8 mouse cellular contexts compared by ENCODE assay signal in genomic region chr7:104445961-104446645, GRCm38 (mm10). TPM values are rescaled to one million over a fixed set of nuclear protein-coding genes. Genes with fewer than 3 reads are reported as not detected.
DNase-seq lines count a peak whose midpoint lies in the region; ATAC-seq and TF ChIP-seq lines count a peak whose summit lies in the region.

No protein-coding gene starts in this region.

- H3K79me2 ChIP-seq in CH12.LX (replicated peaks; ENCODE audit: control insufficient read depth, extremely low read depth, insufficient read depth, poor library complexity, severe bottlenecking), result peaks cover 5% of the 10 kb centered on the region; the same call in 1 of the 2 replicates

- H3K27ac ChIP-seq in CH12.LX (ENCODE audit: insufficient read depth, low read depth), result peak overlapping the region; percentile 69
- H3K27ac ChIP-seq in kidney, embryonic 16.5 days (ENCODE audit: low read length), result no peak overlapping the region
- H3K27ac ChIP-seq in midbrain, embryonic 11.5 days (ENCODE audit: low read depth, low read length), result no peak overlapping the region

- peak overlapping the region; percentile 33 to 55 (median 53) for H3K4me3 ChIP-seq in CH12.LX (replicated peaks in 1 of 3; ENCODE audit: low read depth in 2 of 3, low read length in 2 of 3, poor library complexity in 1 of 3)
- H3K4me3 ChIP-seq in kidney, embryonic 16.5 days (ENCODE audit: low read length), result no peak overlapping the region
- H3K4me3 ChIP-seq in midbrain, embryonic 11.5 days (ENCODE audit: low read depth, low read length), result no peak overlapping the region

- TF ChIP-seq EP300 in CH12.LX (IDR thresholded peaks at IDR 0.05; ENCODE audit: low read length), result peak; percentile 29; the same call in 1 of the 2 replicates

- peak; percentile 56 to 86 for TF ChIP-seq CTCF in CH12.LX (conservative IDR thresholded peaks at IDR 0.05 in 1 of 2, IDR thresholded peaks at IDR 0.05 in 1 of 2; ENCODE audit: low read depth in 2 of 2, low read length in 2 of 2)

- peaks cover 3 to 23% of the 10 kb centered on the region in 2 experiments for H3K36me3 ChIP-seq in CH12.LX (replicated peaks in 1 of 2; ENCODE audit: control insufficient read depth in 1 of 2, insufficient read depth in 1 of 2, low read length in 1 of 2)
- no peaks in the 10 kb centered on the region for H3K36me3 ChIP-seq in kidney, embryonic 16.5 days (ENCODE audit: insufficient read depth, low read length)
- H3K36me3 ChIP-seq in midbrain, embryonic 11.5 days (ENCODE audit: control insufficient read depth, insufficient read depth, low read length), result no peaks in the 10 kb centered on the region

- no peaks in the 10 kb centered on the region for H3K27me3 ChIP-seq in CH12.LX (replicated peaks)
- H3K27me3 ChIP-seq in kidney, embryonic 16.5 days (ENCODE audit: insufficient read depth, low read length), result no peaks in the 10 kb centered on the region
- H3K27me3 ChIP-seq in midbrain, embryonic 11.5 days (ENCODE audit: control insufficient read depth, insufficient read depth, low read length), result no peaks in the 10 kb centered on the region

- in situ Hi-C loops in CH12.LX (cut with MboI; ENCODE audit: low pct_ligation_motif_present, low pct_unique_long_range_greater_than_20kb, low sequenced_read_pairs), result no loop called here

- DNase-seq in A20 (ENCODE audit: low read depth, low spot score) (peak; percentile 70), CH12.LX (ENCODE audit: extremely low read depth) (peak; percentile 91)
- peak; percentile 4 for DNase-seq in embryo, embryonic 9.5 days (ENCODE audit: extremely low spot score)
- DNase-seq in cerebellum, adult 9-11 months, result no peak
- no peak for DNase-seq in urinary bladder, postnatal 25 days (ENCODE audit: low spot score)
- no peak for DNase-seq in midbrain, embryonic 11.5 days (ENCODE audit: low spot score, missing footprints)

- peak; percentile 76 for TF ChIP-seq RAD21 in CH12.LX (IDR thresholded peaks at IDR 0.05; ENCODE audit: low read depth, low read length)

- H3K4me2 ChIP-seq in CH12.LX (ENCODE audit: insufficient read depth, low read depth, poor library complexity, severe bottlenecking), result peak overlapping the region; percentile 80
- no peak overlapping the region for H3K4me2 ChIP-seq in kidney, embryonic 16.5 days (replicated peaks; ENCODE audit: low read depth, low read length)
- no peak overlapping the region for H3K4me2 ChIP-seq in midbrain, embryonic 11.5 days

- 46% methylated on average over 2 of the region's 2 CpGs for WGBS in kidney, embryonic 16.5 days
- 64% methylated on average over 2 of the region's 2 CpGs for WGBS in midbrain, embryonic 11.5 days

- peak; percentile 72 for TF ChIP-seq POLR2A in CH12.LX (IDR thresholded peaks at IDR 0.05; ENCODE audit: low read depth, low read length)

- H3K9me3 ChIP-seq in CH12.LX (replicated peaks; ENCODE audit: low read length), result no peaks in the 10 kb centered on the region
- H3K9me3 ChIP-seq in kidney, embryonic 16.5 days (ENCODE audit: low read length), result no peaks in the 10 kb centered on the region
- no peaks in the 10 kb centered on the region for H3K9me3 ChIP-seq in midbrain, embryonic 11.5 days (ENCODE audit: control insufficient read depth, low read length)

- dilution Hi-C loops in CH12.LX (cut with MboI; ENCODE audit: extremely low pct_ligation_motif_present, extremely low pct_unique_long_range_greater_than_20kb, low sequenced_read_pairs), result no loop called here

- peak; percentile 59; the same call in 1 of the 2 replicates for ATAC-seq in kidney, embryonic 16.5 days (ENCODE audit: low FRiP score, low TSS enrichment)
- ATAC-seq in megakaryocyte progenitor cell, adult 5-6 weeks (replicated peaks; ENCODE audit: poor library complexity), result peak; percentile 93
- no peak for ATAC-seq in midbrain, embryonic 11.5 days (ENCODE audit: low FRiP score)

- H3K4me1 ChIP-seq in CH12.LX (ENCODE audit: control insufficient read depth in 1 of 2, insufficient read depth in 2 of 2), result peaks cover 15 to 70% of the 10 kb centered on the region in 2 experiments
- no peaks in the 10 kb centered on the region for H3K4me1 ChIP-seq in kidney, embryonic 16.5 days (ENCODE audit: insufficient read depth, low read length)
- H3K4me1 ChIP-seq in midbrain, embryonic 11.5 days (ENCODE audit: control insufficient read depth, insufficient read depth, low read length), result no peaks in the 10 kb centered on the region

- peak overlapping the region; percentile 73 for H3K9ac ChIP-seq in CH12.LX (ENCODE audit: insufficient read depth, low read depth)
- H3K9ac ChIP-seq in kidney, embryonic 16.5 days (replicated peaks; ENCODE audit: low read length), result no peak overlapping the region
- no peak overlapping the region for H3K9ac ChIP-seq in midbrain, embryonic 11.5 days (ENCODE audit: low read length)

TF ChIP-seq in CH12.LX, 34 proteins besides CTCF, POLR2A, EP300 and RAD21:
- TF ChIP-seq MAZ (IDR thresholded peaks at IDR 0.05; ENCODE audit: low read depth, low read length) (peak; percentile 50; the same call in 1 of the 2 replicates), JUN (IDR thresholded peaks at IDR 0.05; ENCODE audit: insufficient read depth, low read depth, low read length) (no peak), MXI1 (IDR thresholded peaks at IDR 0.05; ENCODE audit: low read depth, low read length) (no peak), CHD2 (IDR thresholded peaks at IDR 0.05; ENCODE audit: low read length) (no peak), SIN3A (IDR thresholded peaks at IDR 0.05; ENCODE audit: low read length) (peak; percentile 73; the same call in 1 of the 2 replicates), MAX (IDR thresholded peaks at IDR 0.05; ENCODE audit: low read length) (no peak), ZKSCAN1 (IDR thresholded peaks at IDR 0.05; ENCODE audit: borderline replicate concordance, low read depth, low read length) (no peak), POLR2AphosphoS2 (IDR thresholded peaks at IDR 0.05; ENCODE audit: low read depth, low read length) (no peak), HCFC1 (IDR thresholded peaks at IDR 0.05; ENCODE audit: low read depth, low read length) (peak; percentile 50), MYC (IDR thresholded peaks at IDR 0.05; ENCODE audit: low read depth, low read length) (no peak), TBP (conservative IDR thresholded peaks at IDR 0.05; ENCODE audit: low read depth, low read length) (peak; percentile 70; the same call in 1 of the 2 replicates), USF1 (IDR thresholded peaks at IDR 0.05; ENCODE audit: low read depth, low read length) (no peak), MAFK (IDR thresholded peaks at IDR 0.05; ENCODE audit: insufficient replicate concordance, low read length) (no peak), USF2 (conservative IDR thresholded peaks at IDR 0.05; ENCODE audit: low read depth, low read length) (no peak), TCF12 (IDR thresholded peaks at IDR 0.05; ENCODE audit: low read depth, low read length) (peak; percentile 54), NELFE (IDR thresholded peaks at IDR 0.05; ENCODE audit: low read depth, low read length) (peak; percentile 63; the same call in 1 of the 2 replicates), PAX5 (IDR thresholded peaks at IDR 0.05; ENCODE audit: low read length) (no peak), ELF1 (IDR thresholded peaks at IDR 0.05; ENCODE audit: low read depth, low read length) (peak; percentile 78), KAT2A (IDR thresholded peaks at IDR 0.05; ENCODE audit: insufficient replicate concordance, low read length) (no peak), BHLHE40 (IDR thresholded peaks at IDR 0.05; ENCODE audit: low read depth, low read length) (no peak; the same call in 1 of the 2 replicates), ZNF384 (IDR thresholded peaks at IDR 0.05; ENCODE audit: low read depth, low read length) (peak; percentile 96), IRF4 (IDR thresholded peaks at IDR 0.05; ENCODE audit: low read depth, low read length) (peak; percentile 81), ZC3H11A (IDR thresholded peaks at IDR 0.05; ENCODE audit: low read depth, low read length) (no peak), SMC3 (IDR thresholded peaks at IDR 0.05; ENCODE audit: low read depth, low read length) (peak; percentile 77), CHD1 (IDR thresholded peaks at IDR 0.05; ENCODE audit: low read depth, low read length) (0 out of 2 replicates have a peak, but pooled peaks have one; percentile 27), UBTF (IDR thresholded peaks at IDR 0.05; ENCODE audit: low read depth, low read length) (no peak), E2F4 (IDR thresholded peaks at IDR 0.05; ENCODE audit: insufficient replicate concordance, low read depth, low read length) (no peak), JUND (conservative IDR thresholded peaks at IDR 0.05; ENCODE audit: low read depth, low read length) (0 out of 2 replicates have a peak, but pooled peaks have one; percentile 56), ETS1 (conservative IDR thresholded peaks at IDR 0.05; ENCODE audit: low read depth, low read length) (peak; percentile 71), RCOR1 (conservative IDR thresholded peaks at IDR 0.05; ENCODE audit: low read depth, low read length) (no peak), NRF1 (IDR thresholded peaks at IDR 0.05; ENCODE audit: low read depth, low read length) (no peak), GABPA (IDR thresholded peaks at IDR 0.05; ENCODE audit: insufficient replicate concordance, low read depth, low read length) (no peak), ZMIZ1 (IDR thresholded peaks at IDR 0.05; ENCODE audit: low read depth, low read length) (no peak), MEF2A (IDR thresholded peaks at IDR 0.05; ENCODE audit: borderline replicate concordance, low read depth, low read length) (peak; percentile 24; the same call in 1 of the 2 replicates)

RNA-seq across cellular contexts. Expression of gene Trim30a, which starts 18.9 kb away (rescaled TPM):
- total RNA-seq in CH12.LX (2012; rRNA removed), result 14.1 and 17.1 TPM in 2 replicates
- total RNA-seq in CH12.LX (2014; rRNA removed), result 41.6 and 48.3 TPM in 2 replicates
- 35.2 and 36.7 TPM in 2 replicates for polyA plus RNA-seq in CH12.LX (2012; ENCODE audit: insufficient read length, low read depth)
- 1.2 and 1.5 TPM in 2 replicates for polyA plus RNA-seq in kidney, embryonic 16.5 days (2015; fragmentation: Nextera tagmentation; extraction: Ambion mirVana)
- 38.5 and 40.9 TPM in 2 replicates for total RNA-seq in megakaryocyte progenitor cell, adult 5-6 weeks (2015)
- 29.1 and 29.4 TPM in 2 replicates for total RNA-seq in megakaryocyte progenitor cell, adult 5-6 weeks (2017)
- polyA plus RNA-seq in midbrain, embryonic 11.5 days (2014; fragmentation: Nextera tagmentation; extraction: Ambion mirVana), result 1.1 and 1.2 TPM in 2 replicates

RNA-seq across cellular contexts. Expression of gene Trim30c, which starts 45.5 kb away (rescaled TPM):
- total RNA-seq in CH12.LX (2012; rRNA removed) (not detected in 2 replicates), CH12.LX (2014; rRNA removed) (0.12 TPM in 1 of 2 replicates, not detected in the other)
- polyA plus RNA-seq in CH12.LX (2012; ENCODE audit: insufficient read length, low read depth), result 0.18 TPM in 1 of 2 replicates, not detected in the other
- 0.13 and 0.21 TPM in 2 replicates for polyA plus RNA-seq in kidney, embryonic 16.5 days (2015; fragmentation: Nextera tagmentation; extraction: Ambion mirVana)
- total RNA-seq in megakaryocyte progenitor cell, adult 5-6 weeks (2015), result 0.12 and 0.52 TPM in 2 replicates
- total RNA-seq in megakaryocyte progenitor cell, adult 5-6 weeks (2017), result 0.29 and 1.0 TPM in 2 replicates
- 0.10 TPM in 1 of 2 replicates, not detected in the other for polyA plus RNA-seq in midbrain, embryonic 11.5 days (2014; fragmentation: Nextera tagmentation; extraction: Ambion mirVana)

Comparison
In these comparisons a context has a peak if more than half of its experiments do, and no peak if none do; other contexts are left out.
1. DNase-seq: peak in A20 (single experiment), CH12.LX (single experiment) and embryo, embryonic 9.5 days (single experiment); none in cerebellum, adult 9-11 months (single experiment), urinary bladder, postnatal 25 days (single experiment) and midbrain, embryonic 11.5 days (single experiment).
2. H3K4me3 ChIP-seq: peak in CH12.LX (3 of 3); none in kidney, embryonic 16.5 days (single experiment) and midbrain, embryonic 11.5 days (single experiment).
3. RNA of gene Trim30a, which starts 18.9 kb away (polyA plus RNA-seq): 35.2 to 36.7 TPM in CH12.LX; 1.2 to 1.5 TPM in kidney, embryonic 16.5 days and 1.1 to 1.2 TPM in midbrain, embryonic 11.5 days; every median in the first group is over 10 times any median in the second.